Mouse (Mus musculus): ENCODE measurements around the gene Gart.

DNA sequence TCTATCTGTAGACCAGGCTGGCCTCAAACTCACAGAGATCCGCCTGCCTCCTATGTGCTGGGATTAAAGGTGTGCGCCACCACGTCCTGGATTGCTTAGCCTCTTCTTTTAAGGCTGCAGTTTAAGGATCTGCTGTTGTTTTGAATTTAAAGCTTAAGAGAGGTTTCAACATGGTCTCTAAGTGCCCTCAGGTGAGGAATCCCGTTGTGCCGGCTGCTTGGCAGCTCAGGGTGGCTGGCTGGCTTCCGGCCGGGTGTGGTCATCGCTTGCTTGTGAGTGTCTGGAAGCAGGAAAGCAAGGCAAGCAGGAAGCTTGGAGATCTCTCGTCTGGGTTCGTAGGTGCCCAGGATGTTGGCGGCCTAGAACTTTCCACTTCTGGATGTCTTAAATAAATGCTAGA, 25.8 kb downstream of the Gart start:
- no peak for TF ChIP-seq POLR2A (IDR thresholded peaks at IDR 0.05; ENCODE audit: low read depth, low read length)
- TF ChIP-seq CTCF (conservative IDR thresholded peaks at IDR 0.05; ENCODE audit: insufficient read depth, insufficient read length, low read depth, low read length): no peak

All from kidney, adult 2 months (tissue).